Mouse (Mus musculus): ENCODE results near the gene Lrrc8c. TPM values are rescaled to one million over a fixed set of nuclear protein-coding genes. Genes with fewer than 3 reads are reported as not detected.

Lrrc8c gene
- polyA plus RNA-seq, 1 experiment from 2014 or later: 14.3 TPM

- H3K4me2 ChIP-seq (replicated peaks; ENCODE audit: low read depth, low read length): no peak overlapping the region
- no peak overlapping the region for H3K9ac ChIP-seq (replicated peaks; ENCODE audit: low read length)
- H3K4me1 ChIP-seq (ENCODE audit: insufficient read depth, low read length): no peaks in the 10 kb centered on the region
- no peak for ATAC-seq (ENCODE audit: low FRiP score, low TSS enrichment)
- no peaks in the 10 kb centered on the region for H3K9me3 ChIP-seq (ENCODE audit: low read length)
- no peak overlapping the region for H3K4me3 ChIP-seq (ENCODE audit: low read length)
- H3K36me3 ChIP-seq (ENCODE audit: insufficient read depth, low read length): no peaks in the 10 kb centered on the region
- 84% methylated on average over 4 of the region's 5 CpGs for WGBS
- no peak overlapping the region for H3K27ac ChIP-seq (ENCODE audit: low read length)
- no peaks in the 10 kb centered on the region for H3K27me3 ChIP-seq (ENCODE audit: insufficient read depth, low read length)
Measured at GRCm38 (mm10) chr5:105600998-105601397, 81.8 kb downstream of the Lrrc8c start.

DNA sequence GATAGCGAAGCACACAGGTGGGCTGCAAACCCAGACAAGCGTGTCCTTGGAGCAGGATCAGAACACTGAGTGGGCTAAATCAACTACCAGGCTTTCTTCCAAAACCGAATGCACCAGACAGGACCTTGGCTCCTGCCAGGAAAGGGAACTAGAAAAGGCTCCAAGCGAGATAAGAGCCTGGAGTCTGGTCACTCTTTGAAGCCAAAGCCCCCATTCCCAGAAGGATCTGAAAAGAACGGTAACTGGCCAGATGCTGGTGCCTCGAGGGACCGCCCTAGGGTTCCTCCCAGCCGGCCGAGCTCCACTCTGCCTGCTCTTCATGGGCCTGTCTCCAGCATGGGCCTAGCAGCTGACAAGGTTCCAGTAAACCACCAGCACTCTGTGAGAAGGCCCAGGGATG is 83.4 kb downstream of the Lrrc8c start:
- Histone ChIP-seq H3K4me2 (replicated peaks; ENCODE audit: low read depth, low read length) (no peak overlapping the region), H3K4me3 (ENCODE audit: low read length) (no peak overlapping the region), H3K27me3 (ENCODE audit: insufficient read depth, low read length) (no peaks in the 10 kb centered on the region), H3K36me3 (ENCODE audit: insufficient read depth, low read length) (peaks cover 12% of the 10 kb centered on the region), H3K9me3 (ENCODE audit: low read length) (no peaks in the 10 kb centered on the region), H3K4me1 (ENCODE audit: insufficient read depth, low read length) (no peaks in the 10 kb centered on the region), H3K27ac (ENCODE audit: low read length) (no peak overlapping the region), H3K9ac (replicated peaks; ENCODE audit: low read length) (no peak overlapping the region)
- 67% methylated on average over 9 of the region's 9 CpGs for WGBS
- ATAC-seq (ENCODE audit: low FRiP score, low TSS enrichment): no peak

DNA sequence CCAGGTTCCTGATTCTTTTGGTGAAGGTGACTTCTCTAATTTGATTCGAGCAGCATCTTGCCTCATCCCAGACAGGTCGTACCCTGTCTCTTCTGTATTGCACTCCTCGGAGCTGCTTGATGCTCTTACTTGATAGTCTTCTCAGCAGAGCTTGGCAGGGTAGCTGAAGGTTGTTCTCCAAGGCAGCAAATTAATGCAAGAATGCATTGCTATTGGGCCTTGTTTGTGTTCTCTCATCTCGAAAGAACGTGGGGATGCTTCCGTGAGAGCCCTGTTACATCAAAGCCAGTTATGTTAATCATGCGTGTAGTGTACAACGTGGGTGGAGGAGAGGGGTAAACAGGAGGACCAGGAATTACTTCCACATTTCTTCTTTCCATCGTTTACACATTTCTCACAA is 86.5 kb downstream of the Lrrc8c start:
- Histone ChIP-seq H3K36me3 (ENCODE audit: insufficient read depth, low read length) (peaks cover 18% of the 10 kb centered on the region), H3K4me1 (ENCODE audit: insufficient read depth, low read length) (no peaks in the 10 kb centered on the region), H3K9ac (replicated peaks; ENCODE audit: low read length) (no peak overlapping the region), H3K27ac (ENCODE audit: low read length) (no peak overlapping the region), H3K27me3 (ENCODE audit: insufficient read depth, low read length) (no peaks in the 10 kb centered on the region), H3K9me3 (ENCODE audit: low read length) (no peaks in the 10 kb centered on the region), H3K4me2 (replicated peaks; ENCODE audit: low read depth, low read length) (no peak overlapping the region), H3K4me3 (ENCODE audit: low read length) (no peak overlapping the region)
- 76% methylated on average over 9 of the region's 9 CpGs for WGBS
- no peak for ATAC-seq (ENCODE audit: low FRiP score, low TSS enrichment)

DNA sequence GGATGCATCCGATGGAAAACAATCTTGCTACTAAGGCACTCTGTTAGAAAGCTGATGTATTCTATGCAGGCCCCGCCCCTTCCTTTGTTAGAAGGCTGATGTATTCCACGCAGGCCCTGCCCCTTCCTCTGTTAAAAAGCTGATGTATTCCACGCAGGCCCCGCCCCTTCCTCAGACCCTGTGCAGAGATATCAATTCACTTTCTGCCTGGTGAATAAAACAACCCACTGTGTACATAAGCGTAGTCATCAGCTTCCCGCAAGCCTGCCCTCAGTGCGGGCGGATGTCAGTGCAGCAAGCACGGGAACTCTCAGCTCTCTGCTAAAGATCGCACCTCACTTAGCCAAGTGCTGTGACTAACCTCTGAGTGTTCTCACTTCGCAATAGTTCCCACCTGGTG is 90.5 kb downstream of the Lrrc8c start:
- Histone ChIP-seq H3K36me3 (ENCODE audit: insufficient read depth, low read length) (peaks cover 18% of the 10 kb centered on the region), H3K9me3 (ENCODE audit: low read length) (no peaks in the 10 kb centered on the region), H3K4me2 (replicated peaks; ENCODE audit: low read depth, low read length) (no peak overlapping the region), H3K9ac (replicated peaks; ENCODE audit: low read length) (no peak overlapping the region), H3K27ac (ENCODE audit: low read length) (no peak overlapping the region), H3K4me3 (ENCODE audit: low read length) (no peak overlapping the region), H3K27me3 (ENCODE audit: insufficient read depth, low read length) (no peaks in the 10 kb centered on the region), H3K4me1 (ENCODE audit: insufficient read depth, low read length) (peaks cover 6% of the 10 kb centered on the region; the same call in 1 of the 2 replicates)
- no peak for ATAC-seq (ENCODE audit: low FRiP score, low TSS enrichment)
- WGBS: 66% methylated on average over 12 of the region's 12 CpGs

- Histone ChIP-seq H3K27me3 (ENCODE audit: insufficient read depth, low read length) (no peaks in the 10 kb centered on the region), H3K4me1 (ENCODE audit: insufficient read depth, low read length) (peaks cover 6% of the 10 kb centered on the region; the same call in 1 of the 2 replicates), H3K4me2 (replicated peaks; ENCODE audit: low read depth, low read length) (no peak overlapping the region), H3K27ac (ENCODE audit: low read length) (0 out of 2 replicates have a peak overlapping the region, but pooled peaks have one; percentile 7), H3K36me3 (ENCODE audit: insufficient read depth, low read length) (peaks cover 2% of the 10 kb centered on the region; the same call in 1 of the 2 replicates), H3K9me3 (ENCODE audit: low read length) (no peaks in the 10 kb centered on the region), H3K9ac (replicated peaks; ENCODE audit: low read length) (no peak overlapping the region), H3K4me3 (ENCODE audit: low read length) (no peak overlapping the region)
- 54% methylated on average over 9 of the region's 9 CpGs for WGBS
- ATAC-seq (ENCODE audit: low FRiP score, low TSS enrichment): no peak
Measured at GRCm38 (mm10) chr5:105613002-105613401, 93.8 kb downstream of the Lrrc8c start.

DNA sequence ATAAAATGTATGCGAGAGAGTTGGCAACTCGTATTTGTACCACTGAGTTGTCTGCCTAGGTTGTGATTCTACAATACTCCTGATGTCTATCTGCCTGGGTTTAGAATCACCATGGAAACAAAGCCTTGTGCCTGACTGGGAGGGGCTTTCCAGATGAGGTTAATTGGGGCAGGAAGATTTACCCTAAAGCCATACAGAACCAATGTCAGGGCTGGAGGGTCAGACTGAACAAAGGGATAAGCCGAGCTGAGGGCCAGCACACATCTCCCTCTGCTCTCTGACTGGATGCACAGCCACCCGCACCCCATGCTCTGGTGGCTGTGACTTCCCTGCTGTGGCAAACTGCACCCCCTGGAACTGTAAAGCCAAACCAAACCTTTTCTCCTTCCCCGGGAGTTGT is 94.8 kb downstream of the Lrrc8c start:
- no peaks in the 10 kb centered on the region for H3K27me3 ChIP-seq (ENCODE audit: insufficient read depth, low read length)

GRCm38 (mm10) chr5:105614682-105615434 is 95.7 kb downstream of the Lrrc8c start:
- no peak overlapping the region for H3K4me2 ChIP-seq (replicated peaks; ENCODE audit: low read depth, low read length)
- no peaks in the 10 kb centered on the region for H3K36me3 ChIP-seq (ENCODE audit: insufficient read depth, low read length)
- no peak overlapping the region for H3K4me3 ChIP-seq (ENCODE audit: low read length)
- H3K9ac ChIP-seq (replicated peaks; ENCODE audit: low read length): no peak overlapping the region
- H3K9me3 ChIP-seq (ENCODE audit: low read length): no peaks in the 10 kb centered on the region
- H3K27me3 ChIP-seq (ENCODE audit: insufficient read depth, low read length): no peaks in the 10 kb centered on the region
- WGBS: 55% methylated on average over 8 of the region's 9 CpGs
- no peak overlapping the region for H3K27ac ChIP-seq (ENCODE audit: low read length)
- H3K4me1 ChIP-seq (ENCODE audit: insufficient read depth, low read length): peaks cover 6% of the 10 kb centered on the region; the same call in 1 of the 2 replicates
- ATAC-seq (ENCODE audit: low FRiP score, low TSS enrichment): no peak

More for the DNA sequence above, 94.8 kb downstream of the Lrrc8c start:
- Histone ChIP-seq H3K4me2 (replicated peaks; ENCODE audit: low read depth, low read length) (no peak overlapping the region), H3K4me3 (ENCODE audit: low read length) (no peak overlapping the region), H3K27ac (ENCODE audit: low read length) (0 out of 2 replicates have a peak overlapping the region, but pooled peaks have one; percentile 38), H3K36me3 (ENCODE audit: insufficient read depth, low read length) (no peaks in the 10 kb centered on the region), H3K4me1 (ENCODE audit: insufficient read depth, low read length) (peaks cover 6% of the 10 kb centered on the region; the same call in 1 of the 2 replicates), H3K9ac (replicated peaks; ENCODE audit: low read length) (no peak overlapping the region), H3K9me3 (ENCODE audit: low read length) (no peaks in the 10 kb centered on the region)
- WGBS: 68% methylated on average over 5 of the region's 5 CpGs
- ATAC-seq (ENCODE audit: low FRiP score, low TSS enrichment): no peak

- ATAC-seq (ENCODE audit: low FRiP score, low TSS enrichment): no peak
- Histone ChIP-seq H3K4me2 (replicated peaks; ENCODE audit: low read depth, low read length) (no peak overlapping the region), H3K36me3 (ENCODE audit: insufficient read depth, low read length) (no peaks in the 10 kb centered on the region), H3K9me3 (ENCODE audit: low read length) (no peaks in the 10 kb centered on the region), H3K27ac (ENCODE audit: low read length) (no peak overlapping the region), H3K4me1 (ENCODE audit: insufficient read depth, low read length) (peaks cover 6% of the 10 kb centered on the region; the same call in 1 of the 2 replicates), H3K27me3 (ENCODE audit: insufficient read depth, low read length) (no peaks in the 10 kb centered on the region), H3K4me3 (ENCODE audit: low read length) (no peak overlapping the region), H3K9ac (replicated peaks; ENCODE audit: low read length) (no peak overlapping the region)
- 57% methylated on average over 7 of the region's 7 CpGs for WGBS
Measured at GRCm38 (mm10) chr5:105615871-105616454, 96.8 kb downstream of the Lrrc8c start.

DNA sequence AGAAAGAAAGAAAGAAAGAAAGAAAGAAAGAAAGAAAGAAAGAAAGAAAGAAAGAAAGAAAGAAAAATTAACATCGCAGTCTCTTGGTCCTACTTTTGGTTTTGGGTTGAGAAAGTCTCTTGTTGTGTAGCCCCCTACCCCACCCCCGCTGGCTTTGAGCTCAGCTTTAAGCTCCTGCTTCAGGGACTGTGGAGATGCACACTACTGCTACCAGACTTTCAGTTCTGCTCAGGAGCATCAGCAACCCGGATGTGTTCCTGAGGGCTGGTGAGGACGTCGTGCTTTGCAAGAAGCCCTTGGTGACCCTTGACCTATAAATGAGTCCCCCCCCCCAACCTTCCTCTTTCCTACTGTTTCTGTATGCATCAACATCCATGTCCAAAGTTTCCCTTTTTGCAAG is 97.3 kb downstream of the Lrrc8c start:
- 73% methylated on average over 5 of the region's 5 CpGs for WGBS
- H3K36me3 ChIP-seq (ENCODE audit: insufficient read depth, low read length): no peaks in the 10 kb centered on the region
- H3K9me3 ChIP-seq (ENCODE audit: low read length): no peaks in the 10 kb centered on the region
- H3K27ac ChIP-seq (ENCODE audit: low read length): no peak overlapping the region
- H3K4me2 ChIP-seq (replicated peaks; ENCODE audit: low read depth, low read length): no peak overlapping the region
- H3K4me1 ChIP-seq (ENCODE audit: insufficient read depth, low read length): peaks cover 6% of the 10 kb centered on the region; the same call in 1 of the 2 replicates
- H3K4me3 ChIP-seq (ENCODE audit: low read length): no peak overlapping the region
- H3K27me3 ChIP-seq (ENCODE audit: insufficient read depth, low read length): no peaks in the 10 kb centered on the region
- no peak for ATAC-seq (ENCODE audit: low FRiP score, low TSS enrichment)
- no peak overlapping the region for H3K9ac ChIP-seq (replicated peaks; ENCODE audit: low read length)

GRCm38 (mm10) chr5:105618510-105618909 is 99.3 kb downstream of the Lrrc8c start:
- Histone ChIP-seq H3K4me1 (ENCODE audit: insufficient read depth, low read length) (0 out of 2 replicates have a peak, but pooled peaks cover 3% of the 10 kb centered on the region), H3K9me3 (ENCODE audit: low read length) (no peaks in the 10 kb centered on the region), H3K36me3 (ENCODE audit: insufficient read depth, low read length) (no peaks in the 10 kb centered on the region), H3K27ac (ENCODE audit: low read length) (no peak overlapping the region), H3K4me2 (replicated peaks; ENCODE audit: low read depth, low read length) (no peak overlapping the region), H3K4me3 (ENCODE audit: low read length) (no peak overlapping the region), H3K27me3 (ENCODE audit: insufficient read depth, low read length) (no peaks in the 10 kb centered on the region), H3K9ac (replicated peaks; ENCODE audit: low read length) (no peak overlapping the region)
- ATAC-seq (ENCODE audit: low FRiP score, low TSS enrichment): no peak
